Mouse (Mus musculus): ENCODE data around the gene Gsg1l. TPM values are rescaled to one million over a fixed set of nuclear protein-coding genes. Genes with fewer than 3 reads are reported as not detected.

Gene Gsg1l
- polyA plus RNA-seq, 1 experiment from 2014 or later: 0.55 TPM

DNA sequence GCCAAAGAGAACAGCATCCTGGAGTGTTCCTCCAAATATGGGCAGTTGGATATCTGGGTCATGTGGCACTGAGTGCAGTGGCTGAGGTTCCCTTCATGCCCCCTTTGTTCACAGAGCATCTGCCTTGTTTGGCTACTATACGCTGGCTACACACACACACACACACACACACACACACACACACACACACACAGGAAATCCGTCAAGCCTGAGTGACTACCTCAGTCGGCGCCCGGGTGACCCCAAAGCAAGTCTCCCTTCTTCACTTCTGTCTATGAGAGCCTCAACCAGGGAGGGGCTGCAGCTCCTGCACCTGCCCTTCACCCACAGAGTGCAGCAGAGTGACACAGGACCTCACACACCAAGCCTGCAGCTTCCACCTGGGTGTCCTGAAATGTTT lies 161.4 kb downstream of the Gsg1l start:
- no peak overlapping the region for H3K4me3 ChIP-seq (ENCODE audit: low read depth, low read length)
- H3K9ac ChIP-seq (ENCODE audit: low read length): no peak overlapping the region
- H3K4me1 ChIP-seq (ENCODE audit: control insufficient read depth, insufficient read depth, low read length): no peaks in the 10 kb centered on the region
- ATAC-seq (ENCODE audit: insufficient number of reproducible peaks, low FRiP score, low TSS enrichment, low read depth) (no peak), DNase-seq (ENCODE audit: low spot score) (no peak)
- H3K36me3 ChIP-seq (ENCODE audit: control insufficient read depth, insufficient read depth, low read length): no peaks in the 10 kb centered on the region
- H3K9me3 ChIP-seq (ENCODE audit: control insufficient read depth, low read length): no peaks in the 10 kb centered on the region
- H3K4me2 ChIP-seq (ENCODE audit: low read depth, severe bottlenecking): no peak overlapping the region
- H3K27me3 ChIP-seq (ENCODE audit: control insufficient read depth, insufficient read depth, low read length): no peaks in the 10 kb centered on the region
- no peak overlapping the region for H3K27ac ChIP-seq (replicated peaks; ENCODE audit: low read depth, low read length)
- WGBS: 81% methylated on average over 5 of the region's 5 CpGs

DNA sequence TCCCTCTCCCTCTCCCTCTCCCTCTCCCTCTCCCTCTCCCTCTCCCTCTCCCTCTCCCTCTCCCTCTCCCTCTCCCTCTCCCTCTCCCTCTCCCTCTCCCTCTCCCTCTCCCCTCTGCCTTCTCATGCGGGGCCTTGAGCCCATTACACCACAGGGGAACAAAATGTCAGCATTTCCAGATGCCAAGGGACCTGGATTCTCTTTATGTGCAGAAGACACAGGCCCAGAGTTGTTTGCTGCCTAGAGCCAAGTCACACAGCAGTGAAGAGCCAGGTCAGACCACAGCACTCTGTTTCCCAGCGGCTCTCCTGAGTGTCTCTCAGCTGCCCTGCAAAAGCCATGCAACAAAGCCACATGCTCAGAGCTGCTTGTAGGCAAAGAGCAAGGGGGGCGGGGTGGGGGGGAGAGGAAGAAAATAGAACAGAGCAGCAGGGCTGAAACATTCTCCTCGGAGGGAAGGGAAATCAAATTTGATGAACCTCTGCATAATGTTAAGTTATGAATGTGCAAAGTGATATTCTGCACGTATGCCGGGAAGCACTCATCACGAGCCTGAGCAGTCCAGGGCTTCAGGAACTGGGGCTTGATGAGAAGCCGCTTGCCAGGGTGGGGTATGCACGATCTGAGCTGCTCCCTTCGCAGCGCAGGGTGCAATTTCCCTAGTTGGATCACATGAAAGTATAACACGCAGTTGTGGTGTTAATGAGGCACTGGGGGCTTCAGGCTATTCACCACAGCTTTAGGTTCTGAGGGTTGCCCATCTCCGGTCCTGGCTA lies 181.6 kb downstream of the Gsg1l start:
- H3K27me3 ChIP-seq (ENCODE audit: control insufficient read depth, insufficient read depth, low read length): no peaks in the 10 kb centered on the region
- H3K27ac ChIP-seq (replicated peaks; ENCODE audit: low read depth, low read length): no peak overlapping the region
- no peaks in the 10 kb centered on the region for H3K36me3 ChIP-seq (ENCODE audit: control insufficient read depth, insufficient read depth, low read length)
- no peak overlapping the region for H3K9ac ChIP-seq (ENCODE audit: low read length)
- no peak for DNase-seq (ENCODE audit: low spot score)
- H3K9me3 ChIP-seq (ENCODE audit: control insufficient read depth, low read length): no peaks in the 10 kb centered on the region
- 67% methylated on average over 12 of the region's 13 CpGs for WGBS
- no peak for ATAC-seq (ENCODE audit: insufficient number of reproducible peaks, low FRiP score, low TSS enrichment, low read depth)
- H3K4me3 ChIP-seq (ENCODE audit: low read depth, low read length): no peak overlapping the region
- H3K4me2 ChIP-seq (ENCODE audit: low read depth, severe bottlenecking): no peak overlapping the region
- H3K4me1 ChIP-seq (ENCODE audit: control insufficient read depth, insufficient read depth, low read length): no peaks in the 10 kb centered on the region

GRCm38 (mm10) chr7:125899916-125900315 lies 182.3 kb downstream of the Gsg1l start:
- H3K4me1 ChIP-seq (ENCODE audit: control insufficient read depth, insufficient read depth, low read length): no peaks in the 10 kb centered on the region
- no peak overlapping the region for H3K9ac ChIP-seq (ENCODE audit: low read length)
- DNase-seq (ENCODE audit: low spot score) (no peak), ATAC-seq (ENCODE audit: insufficient number of reproducible peaks, low FRiP score, low TSS enrichment, low read depth) (no peak)
- no peak overlapping the region for H3K27ac ChIP-seq (replicated peaks; ENCODE audit: low read depth, low read length)
- H3K4me2 ChIP-seq (ENCODE audit: low read depth, severe bottlenecking): no peak overlapping the region
- H3K36me3 ChIP-seq (ENCODE audit: control insufficient read depth, insufficient read depth, low read length): no peaks in the 10 kb centered on the region
- H3K9me3 ChIP-seq (ENCODE audit: control insufficient read depth, low read length): no peaks in the 10 kb centered on the region
- no peak overlapping the region for H3K4me3 ChIP-seq (ENCODE audit: low read depth, low read length)
- no peaks in the 10 kb centered on the region for H3K27me3 ChIP-seq (ENCODE audit: control insufficient read depth, insufficient read depth, low read length)
- WGBS: 74% methylated on average over 2 of the region's 2 CpGs

GRCm38 (mm10) chr7:125899036-125899435 lies 183.2 kb downstream of the Gsg1l start:
- Histone ChIP-seq H3K4me2 (ENCODE audit: low read depth, severe bottlenecking) (no peak overlapping the region), H3K27ac (replicated peaks; ENCODE audit: low read depth, low read length) (no peak overlapping the region), H3K27me3 (ENCODE audit: control insufficient read depth, insufficient read depth, low read length) (no peaks in the 10 kb centered on the region), H3K9me3 (ENCODE audit: control insufficient read depth, low read length) (no peaks in the 10 kb centered on the region), H3K4me1 (ENCODE audit: control insufficient read depth, insufficient read depth, low read length) (no peaks in the 10 kb centered on the region), H3K4me3 (ENCODE audit: low read depth, low read length) (no peak overlapping the region), H3K9ac (ENCODE audit: low read length) (no peak overlapping the region), H3K36me3 (ENCODE audit: control insufficient read depth, insufficient read depth, low read length) (no peaks in the 10 kb centered on the region)
- ATAC-seq (ENCODE audit: insufficient number of reproducible peaks, low FRiP score, low TSS enrichment, low read depth) (no peak), DNase-seq (ENCODE audit: low spot score) (no peak)
- WGBS: 35% methylated on average over 7 of the region's 7 CpGs

GRCm38 (mm10) chr7:125897059-125897458 lies 185.2 kb downstream of the Gsg1l start:
- H3K4me2 ChIP-seq (ENCODE audit: low read depth, severe bottlenecking): no peak overlapping the region
- H3K9me3 ChIP-seq (ENCODE audit: control insufficient read depth, low read length): no peaks in the 10 kb centered on the region
- no peaks in the 10 kb centered on the region for H3K27me3 ChIP-seq (ENCODE audit: control insufficient read depth, insufficient read depth, low read length)
- H3K4me3 ChIP-seq (ENCODE audit: low read depth, low read length): no peak overlapping the region
- no peaks in the 10 kb centered on the region for H3K36me3 ChIP-seq (ENCODE audit: control insufficient read depth, insufficient read depth, low read length)
- DNase-seq (ENCODE audit: low spot score): no peak
- no peak for ATAC-seq (ENCODE audit: insufficient number of reproducible peaks, low FRiP score, low TSS enrichment, low read depth)
- H3K9ac ChIP-seq (ENCODE audit: low read length): no peak overlapping the region
- 74% methylated on average over 4 of the region's 4 CpGs for WGBS
- no peak overlapping the region for H3K27ac ChIP-seq (replicated peaks; ENCODE audit: low read depth, low read length)
- H3K4me1 ChIP-seq (ENCODE audit: control insufficient read depth, insufficient read depth, low read length): no peaks in the 10 kb centered on the region

DNA sequence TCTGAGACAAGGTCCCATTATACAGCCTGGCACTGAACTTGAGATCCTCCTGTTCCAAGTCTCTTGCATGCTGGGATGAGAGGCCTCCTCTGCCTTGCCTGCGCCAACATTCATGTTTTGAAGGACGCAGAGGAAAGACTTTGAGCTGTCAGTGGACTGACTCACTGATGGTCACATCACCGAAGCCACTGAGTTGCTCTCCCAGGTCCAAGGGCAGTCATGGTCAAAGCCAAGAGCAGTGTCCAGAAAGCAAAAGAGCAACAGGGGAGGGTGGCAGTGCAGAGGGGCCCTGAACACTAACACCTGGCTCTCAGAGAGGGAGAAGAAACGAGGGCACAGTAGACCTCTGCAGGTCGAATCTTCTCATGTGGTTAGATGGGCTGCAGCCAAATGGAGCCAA lies 188.6 kb downstream of the Gsg1l start:
- Histone ChIP-seq H3K4me1 (ENCODE audit: control insufficient read depth, insufficient read depth, low read length) (no peaks in the 10 kb centered on the region), H3K4me2 (ENCODE audit: low read depth, severe bottlenecking) (no peak overlapping the region), H3K27me3 (ENCODE audit: control insufficient read depth, insufficient read depth, low read length) (no peaks in the 10 kb centered on the region), H3K9ac (ENCODE audit: low read length) (no peak overlapping the region), H3K9me3 (ENCODE audit: control insufficient read depth, low read length) (no peaks in the 10 kb centered on the region), H3K4me3 (ENCODE audit: low read depth, low read length) (no peak overlapping the region), H3K36me3 (ENCODE audit: control insufficient read depth, insufficient read depth, low read length) (no peaks in the 10 kb centered on the region), H3K27ac (replicated peaks; ENCODE audit: low read depth, low read length) (no peak overlapping the region)
- 94% methylated on average over 5 of the region's 5 CpGs for WGBS
- DNase-seq (ENCODE audit: low spot score) (no peak), ATAC-seq (ENCODE audit: insufficient number of reproducible peaks, low FRiP score, low TSS enrichment, low read depth) (no peak)

GRCm38 (mm10) chr7:125888373-125888772 lies 193.8 kb downstream of the Gsg1l start:
- Histone ChIP-seq H3K27ac (replicated peaks; ENCODE audit: low read depth, low read length) (no peak overlapping the region), H3K9me3 (ENCODE audit: control insufficient read depth, low read length) (no peaks in the 10 kb centered on the region), H3K36me3 (ENCODE audit: control insufficient read depth, insufficient read depth, low read length) (no peaks in the 10 kb centered on the region), H3K4me1 (ENCODE audit: control insufficient read depth, insufficient read depth, low read length) (peaks cover 25% of the 10 kb centered on the region), H3K4me3 (ENCODE audit: low read depth, low read length) (no peak overlapping the region), H3K4me2 (ENCODE audit: low read depth, severe bottlenecking) (no peak overlapping the region), H3K27me3 (ENCODE audit: control insufficient read depth, insufficient read depth, low read length) (no peaks in the 10 kb centered on the region), H3K9ac (ENCODE audit: low read length) (no peak overlapping the region)
- 60% methylated on average over 12 of the region's 12 CpGs for WGBS
- DNase-seq (ENCODE audit: low spot score) (no peak), ATAC-seq (ENCODE audit: insufficient number of reproducible peaks, low FRiP score, low TSS enrichment, low read depth) (no peak)

DNA sequence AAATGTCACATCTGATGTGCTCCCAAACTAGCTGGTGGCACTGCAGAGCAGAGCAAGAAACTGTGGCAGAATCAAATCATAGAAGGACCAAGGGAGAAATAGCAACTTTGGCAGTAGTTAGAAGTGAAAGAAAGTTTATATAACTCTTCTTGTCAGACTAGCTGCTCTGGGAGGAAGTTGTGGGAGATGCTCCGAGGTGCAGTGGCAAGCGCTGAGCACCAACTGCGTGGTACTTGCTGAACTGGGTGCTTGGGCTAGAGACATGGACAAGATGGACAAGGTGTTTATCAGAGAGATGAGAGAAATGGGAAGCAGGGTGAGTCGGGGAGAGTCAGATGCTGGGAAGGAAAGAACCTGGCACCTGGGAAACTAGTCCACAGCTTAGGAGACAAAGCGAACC lies 194.4 kb downstream of the Gsg1l start:
- no peak overlapping the region for H3K4me2 ChIP-seq (ENCODE audit: low read depth, severe bottlenecking)
- H3K27me3 ChIP-seq (ENCODE audit: control insufficient read depth, insufficient read depth, low read length): no peaks in the 10 kb centered on the region
- DNase-seq (ENCODE audit: low spot score) (no peak), ATAC-seq (ENCODE audit: insufficient number of reproducible peaks, low FRiP score, low TSS enrichment, low read depth) (no peak)
- no peaks in the 10 kb centered on the region for H3K9me3 ChIP-seq (ENCODE audit: control insufficient read depth, low read length)
- peak overlapping the region; percentile 24; the same call in 1 of the 2 replicates for H3K9ac ChIP-seq (ENCODE audit: low read length)
- WGBS: 87% methylated on average over 5 of the region's 5 CpGs
- H3K27ac ChIP-seq (replicated peaks; ENCODE audit: low read depth, low read length): no peak overlapping the region
- H3K4me1 ChIP-seq (ENCODE audit: control insufficient read depth, insufficient read depth, low read length): peaks cover 25% of the 10 kb centered on the region
- H3K36me3 ChIP-seq (ENCODE audit: control insufficient read depth, insufficient read depth, low read length): no peaks in the 10 kb centered on the region
- no peak overlapping the region for H3K4me3 ChIP-seq (ENCODE audit: low read depth, low read length)

DNA sequence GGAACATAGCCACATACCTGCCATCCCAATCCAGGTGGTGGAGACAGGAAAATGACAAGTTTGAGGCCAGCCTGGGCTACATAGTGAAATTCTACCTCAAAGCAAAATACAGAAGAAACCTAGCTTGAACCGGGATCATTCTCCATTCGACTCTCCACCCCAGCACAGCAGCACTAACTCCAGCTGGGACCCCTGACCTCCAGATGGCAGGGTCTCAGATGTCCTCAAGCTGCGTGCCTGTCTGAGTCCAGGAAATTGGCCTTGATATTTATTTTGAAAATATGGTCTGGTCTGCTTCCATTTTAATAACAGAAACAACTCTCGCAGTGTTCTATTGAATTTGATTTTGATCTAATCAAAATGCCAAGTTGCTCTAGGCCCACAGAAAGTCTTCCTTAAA lies 195.1 kb downstream of the Gsg1l start:
- H3K4me2 ChIP-seq (ENCODE audit: low read depth, severe bottlenecking): no peak overlapping the region
- peaks cover 25% of the 10 kb centered on the region for H3K4me1 ChIP-seq (ENCODE audit: control insufficient read depth, insufficient read depth, low read length)
- DNase-seq (ENCODE audit: low spot score) (peak; percentile 53), ATAC-seq (ENCODE audit: insufficient number of reproducible peaks, low FRiP score, low TSS enrichment, low read depth) (no peak)
- H3K27me3 ChIP-seq (ENCODE audit: control insufficient read depth, insufficient read depth, low read length): no peaks in the 10 kb centered on the region
- H3K9me3 ChIP-seq (ENCODE audit: control insufficient read depth, low read length): no peaks in the 10 kb centered on the region
- no peak overlapping the region for H3K4me3 ChIP-seq (ENCODE audit: low read depth, low read length)
- H3K36me3 ChIP-seq (ENCODE audit: control insufficient read depth, insufficient read depth, low read length): no peaks in the 10 kb centered on the region
- H3K27ac ChIP-seq (replicated peaks; ENCODE audit: low read depth, low read length): no peak overlapping the region
- H3K9ac ChIP-seq (ENCODE audit: low read length): no peak overlapping the region
- 18% methylated on average over 4 of the region's 4 CpGs for WGBS

All from limb, embryonic 11.5 days (tissue).